Mouse (Mus musculus) MEL (cell line): ENCODE results near the gene Dlg1. TPM values are rescaled to one million over a fixed set of nuclear protein-coding genes. Genes with fewer than 3 reads are reported as not detected.

Source experiments
- DNase-seq: peaks from one replicate; pipeline ENCODE4 v3.0.0; 2011; ENCODE audit warnings: low read depth, low spot score
- H3K27ac ChIP-seq: 2 replicates; pipeline ENCODE4 v1.5.1; 2012; ENCODE audit warnings: low read depth, mild to moderate bottlenecking, control low read depth, low read length, moderate library complexity; ENCODE audit not compliant: control insufficient read depth
- H3K27me3 ChIP-seq, 2 experiments: fragments of 150-350 bp in 1 of 2; sonication (generic) in 1 of 2; 2 replicates each; pipeline ENCODE4 v1.6.1; 2012; ENCODE audit warnings: low read length in 2 of 2, mild to moderate bottlenecking in 2 of 2, improper control_type of control experiment in 1 of 2, moderate library complexity in 1 of 2; ENCODE audit not compliant: insufficient read depth in 2 of 2, control insufficient read depth in 1 of 2
- H3K36me3 ChIP-seq, 2 experiments: 2 replicates each; pipeline ENCODE4 v1.6.1; 2012 to 2014; ENCODE audit warnings: low read length in 2 of 2, improper control_type of control experiment in 1 of 2, inconsistent platforms in 1 of 2, mild to moderate bottlenecking in 1 of 2; ENCODE audit not compliant: insufficient read depth in 2 of 2, control insufficient read depth in 1 of 2
- H3K4me1 ChIP-seq, 2 experiments: fragments of 150-350 bp in 1 of 2; sonication (generic) in 1 of 2; 2 replicates each; pipeline ENCODE4 v1.6.1; 2012; ENCODE audit warnings: low read length in 2 of 2, improper control_type of control experiment in 1 of 2, mild to moderate bottlenecking in 1 of 2; ENCODE audit not compliant: insufficient read depth in 2 of 2, control insufficient read depth in 1 of 2
- H3K4me3 ChIP-seq, 2 experiments: fragments of 150-350 bp in 1 of 2; sonication (generic) in 1 of 2; 2 replicates each; pipeline ENCODE4 v1.5.1; 2012; ENCODE audit warnings: low read depth in 2 of 2, low read length in 2 of 2, mild to moderate bottlenecking in 2 of 2, moderate library complexity in 2 of 2, control low read depth in 1 of 2, improper control_type of control experiment in 1 of 2; ENCODE audit not compliant: control insufficient read depth in 1 of 2, insufficient read depth in 1 of 2
- H3K79me2 ChIP-seq: 2 replicates; pipeline ENCODE4 v1.6.1; 2012; ENCODE audit warnings: mild to moderate bottlenecking, low read length, moderate library complexity; ENCODE audit not compliant: control insufficient read depth, poor library complexity, insufficient read depth
- H3K9ac ChIP-seq: 2 replicates; pipeline ENCODE4 v1.6.1; 2012; ENCODE audit warnings: low read depth, mild to moderate bottlenecking, control low read depth, low read length, moderate library complexity; ENCODE audit not compliant: control insufficient read depth, poor library complexity, severe bottlenecking
- H3K9me3 ChIP-seq: fragments of 150-350 bp; sonication (generic); replicated peaks from 2 replicates; pipeline ENCODE4 v1.6.1; 2012; ENCODE audit warnings: mild to moderate bottlenecking, low read length, improper control_type of control experiment, moderate library complexity; ENCODE audit not compliant: insufficient read depth
- BHLHE40 ChIP-seq: IDR thresholded peaks from 2 replicates; pipeline ENCODE4 v1.6.1; 2012; ENCODE audit warnings: low read depth, mild to moderate bottlenecking, inconsistent platforms, low read length, improper control_type of control experiment, borderline replicate concordance
- CHD1 ChIP-seq: IDR thresholded peaks from 2 replicates; pipeline ENCODE4 v1.6.1; 2012; ENCODE audit warnings: low read depth, mild to moderate bottlenecking, inconsistent platforms, low read length, improper control_type of control experiment
- CHD2 ChIP-seq: IDR thresholded peaks from 2 replicates; pipeline ENCODE4 v1.6.1; 2011; ENCODE audit warnings: low read length, improper control_type of control experiment
- CTCF ChIP-seq, 3 experiments: IDR thresholded peaks in 2 of 3; conservative IDR thresholded peaks in 1 of 3; 2 replicates each; pipeline ENCODE4 v1.5.1; 2011 to 2012; ENCODE audit warnings: low read length in 3 of 3, low read depth in 2 of 3, mild to moderate bottlenecking in 2 of 3, improper control_type of control experiment in 1 of 3, inconsistent platforms in 1 of 3, mixed read lengths in 1 of 3, moderate library complexity in 1 of 3; ENCODE audit not compliant: control insufficient read depth in 1 of 3, insufficient read depth in 1 of 3, poor library complexity in 1 of 3, severe bottlenecking in 1 of 3
- E2F4 ChIP-seq: IDR thresholded peaks from 2 replicates; pipeline ENCODE4 v1.6.1; 2011; ENCODE audit warnings: low read depth, low read length, improper control_type of control experiment, borderline replicate concordance
- ELF1 ChIP-seq: IDR thresholded peaks from 2 replicates; pipeline ENCODE4 v1.6.1; 2014; ENCODE audit warnings: low read depth, mild to moderate bottlenecking, inconsistent platforms, low read length, improper control_type of control experiment, moderate library complexity
- ETS1 ChIP-seq: IDR thresholded peaks from 2 replicates; pipeline ENCODE4 v1.6.1; 2012; ENCODE audit warnings: low read depth, mild to moderate bottlenecking, inconsistent platforms, low read length, improper control_type of control experiment, moderate library complexity
- GATA1 ChIP-seq: IDR thresholded peaks from 2 replicates; pipeline ENCODE4 v1.6.1; 2011; ENCODE audit warnings: low read depth, low read length, improper control_type of control experiment
- HCFC1 ChIP-seq: IDR thresholded peaks from 2 replicates; pipeline ENCODE4 v1.6.1; 2012; ENCODE audit warnings: low read depth, mild to moderate bottlenecking, inconsistent platforms, low read length, improper control_type of control experiment, moderate library complexity
- JUND ChIP-seq: IDR thresholded peaks from 2 replicates; pipeline ENCODE4 v1.6.1; 2011; ENCODE audit warnings: low read depth, mild to moderate bottlenecking, improper control_type of control experiment, low read length
- MAFK ChIP-seq: IDR thresholded peaks from 2 replicates; pipeline ENCODE4 v1.6.1; 2011; ENCODE audit warnings: low read depth, mild to moderate bottlenecking, low read length, improper control_type of control experiment, borderline replicate concordance
- MAZ ChIP-seq: IDR thresholded peaks from 2 replicates; pipeline ENCODE4 v1.6.1; 2012; ENCODE audit warnings: low read depth, mild to moderate bottlenecking, inconsistent platforms, low read length, improper control_type of control experiment
- MEF2A ChIP-seq: IDR thresholded peaks from 2 replicates; pipeline ENCODE4 v1.6.1; 2014; ENCODE audit warnings: low read depth, mild to moderate bottlenecking, inconsistent platforms, low read length, improper control_type of control experiment; ENCODE audit not compliant: poor library complexity, insufficient replicate concordance, severe bottlenecking; ENCODE audit errors: extremely low read depth
- MXI1 ChIP-seq: IDR thresholded peaks from 2 replicates; pipeline ENCODE4 v1.6.1; 2011; ENCODE audit warnings: mild to moderate bottlenecking, low read depth, low read length, improper control_type of control experiment
- NELFE ChIP-seq: IDR thresholded peaks from 2 replicates; pipeline ENCODE4 v1.6.1; 2011; ENCODE audit warnings: low read depth, low read length, improper control_type of control experiment
- NRF1 ChIP-seq: IDR thresholded peaks from 2 replicates; pipeline ENCODE4 v1.6.1; 2014; ENCODE audit warnings: low read depth, mild to moderate bottlenecking, inconsistent platforms, low read length, improper control_type of control experiment, moderate library complexity; ENCODE audit not compliant: poor library complexity, insufficient read depth, severe bottlenecking
- POLR2A ChIP-seq, 2 experiments: IDR thresholded peaks; 2 replicates each; pipeline ENCODE4 v1.6.1; 2011 to 2012; ENCODE audit warnings: low read length in 2 of 2, mild to moderate bottlenecking in 2 of 2, control low read depth in 1 of 2, improper control_type of control experiment in 1 of 2, low read depth in 1 of 2, moderate library complexity in 1 of 2; ENCODE audit not compliant: control insufficient read depth in 1 of 2, insufficient read depth in 1 of 2, poor library complexity in 1 of 2
- POLR2AphosphoS2 ChIP-seq: IDR thresholded peaks from 2 replicates; pipeline ENCODE4 v1.6.1; 2011; ENCODE audit warnings: low read length, improper control_type of control experiment
- POLR2AphosphoS5 ChIP-seq: IDR thresholded peaks from 2 replicates; pipeline ENCODE4 v1.6.1; 2012; ENCODE audit warnings: low read depth, borderline replicate concordance, mild to moderate bottlenecking, inconsistent platforms, low read length, moderate library complexity, mixed read lengths
- RAD21 ChIP-seq: IDR thresholded peaks from 2 replicates; pipeline ENCODE4 v1.6.1; 2011; ENCODE audit warnings: mild to moderate bottlenecking, low read depth, low read length, improper control_type of control experiment
- RCOR1 ChIP-seq: IDR thresholded peaks from 2 replicates; pipeline ENCODE4 v1.6.1; 2012; ENCODE audit warnings: low read depth, mild to moderate bottlenecking, inconsistent platforms, low read length, improper control_type of control experiment
- SIN3A ChIP-seq: IDR thresholded peaks from 2 replicates; pipeline ENCODE4 v1.6.1; 2012; ENCODE audit warnings: low read length, improper control_type of control experiment, inconsistent platforms
- SMC3 ChIP-seq: IDR thresholded peaks from 2 replicates; pipeline ENCODE4 v1.6.1; 2011; ENCODE audit warnings: low read depth, low read length, improper control_type of control experiment
- TAL1 ChIP-seq: IDR thresholded peaks from 2 replicates; pipeline ENCODE4 v1.6.1; 2012; ENCODE audit warnings: mild to moderate bottlenecking, inconsistent platforms, low read length, moderate library complexity, mixed read lengths
- TCF12 ChIP-seq: IDR thresholded peaks from 2 replicates; pipeline ENCODE4 v1.6.1; 2014; ENCODE audit warnings: low read depth, mild to moderate bottlenecking, inconsistent platforms, low read length, improper control_type of control experiment, moderate library complexity
- UBTF ChIP-seq: IDR thresholded peaks from 2 replicates; pipeline ENCODE4 v1.6.1; 2012; ENCODE audit warnings: low read depth, mild to moderate bottlenecking, inconsistent platforms, low read length, improper control_type of control experiment, moderate library complexity, borderline replicate concordance; ENCODE audit not compliant: insufficient read depth
- USF1 ChIP-seq: IDR thresholded peaks from 2 replicates; pipeline ENCODE4 v1.6.1; 2014; ENCODE audit warnings: low read depth, mild to moderate bottlenecking, inconsistent platforms, low read length, improper control_type of control experiment, moderate library complexity
- USF2 ChIP-seq, 2 experiments: IDR thresholded peaks; 2 replicates each; pipeline ENCODE4 v1.6.1; 2011 to 2012; ENCODE audit warnings: improper control_type of control experiment in 2 of 2, low read length in 2 of 2, borderline replicate concordance in 1 of 2, inconsistent platforms in 1 of 2, low read depth in 1 of 2, mild to moderate bottlenecking in 1 of 2; ENCODE audit not compliant: insufficient read depth in 1 of 2
- ZC3H11A ChIP-seq: IDR thresholded peaks from 2 replicates; pipeline ENCODE4 v1.6.1; 2012; ENCODE audit warnings: low read depth, mild to moderate bottlenecking, inconsistent platforms, low read length, improper control_type of control experiment
- ZKSCAN1 ChIP-seq: IDR thresholded peaks from 2 replicates; pipeline ENCODE4 v1.6.1; 2012; ENCODE audit warnings: low read depth, mild to moderate bottlenecking, inconsistent platforms, low read length, improper control_type of control experiment, moderate library complexity
- ZNF384 ChIP-seq: IDR thresholded peaks from 2 replicates; pipeline ENCODE4 v1.6.1; 2012; ENCODE audit warnings: low read depth, mild to moderate bottlenecking, inconsistent platforms, low read length, improper control_type of control experiment
- polyA plus RNA-seq, 2 experiments: library from polyadenylated mRNA; stranded (reverse) in 1 of 2; unstranded in 1 of 2; fragments of >175 nt in 1 of 2; fragments of >200 nt in 1 of 2; gene quantifications; 2 replicates each; pipeline versions ENCODE4 v1.2.1 to v1.2.4; 2012; ENCODE audit warnings: low replicate concordance in 2 of 2, low read depth in 1 of 2; ENCODE audit not compliant: insufficient read length in 2 of 2, insufficient read depth in 1 of 2, missing spikeins in 1 of 2
- total RNA-seq: library from RNA; depleted of rRNA; stranded (reverse); fragments of 300-350 nt; gene quantifications from 2 replicates; pipeline ENCODE4 v1.2.3, GENCODE M21; 2012

The Dlg1 gene
- total and polyA plus RNA-seq, 3 experiments, result 25.7 to 74.6 (median 33.9) TPM

DNA sequence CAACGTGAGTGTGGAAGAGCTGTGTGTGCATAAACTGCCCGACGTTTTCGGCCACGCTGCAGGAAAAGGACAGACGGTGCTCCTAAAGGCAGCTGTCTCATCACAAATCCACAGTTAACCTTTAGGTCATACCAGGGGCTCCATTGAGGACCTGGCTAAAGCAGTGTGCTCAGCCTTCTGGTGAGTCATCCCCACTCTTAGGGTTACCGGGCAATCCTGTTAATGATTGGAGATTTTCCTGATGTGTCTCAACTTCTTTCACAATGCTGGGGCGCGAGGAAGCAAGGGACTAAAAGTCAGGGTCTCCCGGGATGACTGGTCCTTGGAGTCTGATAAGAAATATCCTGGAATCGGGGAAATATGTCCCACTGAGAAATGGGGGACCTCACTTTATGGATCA lies 254.5 kb downstream of the Dlg1 start:
- Histone ChIP-seq H3K9ac (no peak overlapping the region), H3K4me1 (no peaks in the 10 kb centered on the region; a peak in 1 of 4 replicates), H3K4me3 (no peak overlapping the region), H3K9me3 (no peaks in the 10 kb centered on the region), H3K36me3 (no peaks in the 10 kb centered on the region), H3K27me3 (peaks cover 0 to 3% of the 10 kb centered on the region in 2 experiments; a peak in 2 of 4 replicates), H3K27ac (no peak overlapping the region), H3K79me2 (no peaks in the 10 kb centered on the region)
- DNase-seq, result no peak
- no peak for TF ChIP-seq BHLHE40

DNA sequence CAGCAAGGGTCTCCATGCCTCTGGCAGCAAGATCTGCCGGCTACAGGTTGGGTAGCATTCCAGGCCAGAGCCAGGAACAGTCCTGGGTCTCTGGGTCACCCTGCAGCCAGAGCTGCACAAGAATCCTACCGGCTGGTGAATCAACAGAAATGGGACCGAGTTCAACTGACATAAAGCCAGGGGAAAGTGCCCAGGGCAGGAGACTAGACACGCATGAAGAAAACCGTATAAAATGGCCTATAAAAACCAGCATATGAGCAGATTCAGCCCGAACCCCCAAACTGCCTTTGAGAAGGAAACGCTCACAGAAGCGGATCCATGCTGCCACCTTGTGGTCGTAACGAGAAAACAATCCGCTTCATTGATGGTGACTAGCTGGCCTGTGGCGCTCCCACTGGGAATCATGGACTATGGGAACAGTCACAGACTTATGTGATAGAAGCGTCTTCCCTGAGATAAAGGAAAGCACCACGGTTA lies 255.0 kb downstream of the Dlg1 start:
- Histone ChIP-seq H3K4me3 (peak overlapping the region in 1 of 2 experiments; percentile 16; a peak in 1 of 4 replicates), H3K27me3 (peaks cover 0 to 3% of the 10 kb centered on the region in 2 experiments; a peak in 2 of 4 replicates), H3K36me3 (no peaks in the 10 kb centered on the region), H3K27ac (no peak overlapping the region), H3K4me1 (no peaks in the 10 kb centered on the region; a peak in 1 of 4 replicates), H3K9me3 (no peaks in the 10 kb centered on the region), H3K9ac (peak overlapping the region; percentile 54), H3K79me2 (no peaks in the 10 kb centered on the region)
- DNase-seq, result peak; percentile 84
- TF ChIP-seq UBTF, result no peak
- no peak for TF ChIP-seq HCFC1
- TF ChIP-seq E2F4, result no peak
- TF ChIP-seq BHLHE40, result no peak
- no peak for TF ChIP-seq JUND
- TF ChIP-seq TAL1, result no peak
- no peak for TF ChIP-seq TCF12
- no peak for TF ChIP-seq POLR2AphosphoS5
- TF ChIP-seq USF2 (IDR thresholded peaks at IDR 0.05; ENCODE audit: borderline replicate concordance in 1 of 2, insufficient read depth in 1 of 2, low read depth in 1 of 2, low read length in 2 of 2), result no peak
- peak; percentile 84 to 96 (median 85) for TF ChIP-seq CTCF (IDR thresholded peaks at IDR 0.05 in 2 of 3, conservative IDR thresholded peaks at IDR 0.05 in 1 of 3; ENCODE audit: control insufficient read depth in 1 of 3, insufficient read depth in 1 of 3, low read depth in 2 of 3, low read length in 3 of 3, poor library complexity in 1 of 3, severe bottlenecking in 1 of 3)
- no peak for TF ChIP-seq MEF2A
- TF ChIP-seq ZC3H11A, result peak; percentile 84
- TF ChIP-seq NRF1, result no peak
- TF ChIP-seq SIN3A, result 0 out of 2 replicates have a peak, but pooled peaks have one; percentile 16
- TF ChIP-seq POLR2A (IDR thresholded peaks at IDR 0.05; ENCODE audit: control insufficient read depth in 1 of 2, insufficient read depth in 1 of 2, low read depth in 1 of 2, low read length in 2 of 2, poor library complexity in 1 of 2), result no peak
- TF ChIP-seq RCOR1, result no peak
- TF ChIP-seq MAZ, result no peak
- TF ChIP-seq ZKSCAN1, result no peak
- no peak for TF ChIP-seq CHD1
- TF ChIP-seq RAD21, result peak; percentile 96
- TF ChIP-seq MAFK, result no peak
- TF ChIP-seq CHD2, result no peak
- TF ChIP-seq SMC3, result peak; percentile 84
- no peak for TF ChIP-seq MXI1
- TF ChIP-seq GATA1, result no peak
- TF ChIP-seq USF1, result no peak
- TF ChIP-seq POLR2AphosphoS2, result no peak
- no peak for TF ChIP-seq ETS1
- no peak for TF ChIP-seq NELFE
- TF ChIP-seq ZNF384, result no peak
- no peak for TF ChIP-seq ELF1
